20 mouse cellular contexts compared by ENCODE assay signal in the genomic region with DNA sequence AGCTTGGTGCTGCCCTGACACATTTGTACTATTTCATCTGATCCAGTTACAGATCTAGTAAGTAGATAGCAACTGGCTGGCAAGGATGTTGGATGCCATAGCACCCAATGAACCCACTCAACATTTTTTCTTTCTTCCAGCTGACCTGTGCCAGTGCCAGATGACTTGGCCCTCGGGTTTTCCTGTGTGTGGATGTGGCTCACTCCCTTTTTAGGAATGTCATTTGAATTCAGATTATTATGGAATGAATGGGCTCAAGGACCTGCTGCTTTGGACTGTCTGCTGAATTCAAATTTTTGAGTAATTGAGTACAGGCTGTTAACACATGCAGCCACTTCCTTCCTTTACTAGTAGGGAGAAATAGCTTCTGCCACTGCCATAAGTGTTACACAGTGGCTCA.
DNase-seq lines count a peak whose midpoint lies in the region; ATAC-seq and TF ChIP-seq lines count a peak whose summit lies in the region.
"Had no signal": no experiment of that assay in that cellular context is flagged by ENCODE, and none has a peak within 500 bp of the region (broad histone marks: within the 10 kb centered on the region; RNA-seq: fewer than 3 reads in every experiment).

No protein-coding gene starts in this region.

- no peak for TF ChIP-seq CTCF in lung, adult 2 months (IDR thresholded peaks at IDR 0.05; ENCODE audit: insufficient read depth, low read length)

- no peaks in the 10 kb centered on the region for H3K9me3 ChIP-seq in lung, embryonic 16.5 days (ENCODE audit: control insufficient read depth, low read length)
- H3K9me3 ChIP-seq in heart, embryonic 10.5 days = no peaks in the 10 kb centered on the region
- H3K9me3 ChIP-seq: forebrain, embryonic 15.5 days; heart, embryonic 13.5 days; hindbrain, embryonic 12.5 days had no signal

- no peak overlapping the region for H3K4me2 ChIP-seq in lung, embryonic 16.5 days (ENCODE audit: low read depth, low read length)
- H3K4me2 ChIP-seq: embryonic facial prominence, embryonic 12.5 days; forebrain, embryonic 15.5 days; heart, embryonic 13.5 days; hindbrain, embryonic 12.5 days had no signal

- H3K27ac ChIP-seq in lung, embryonic 16.5 days (ENCODE audit: low read length) = no peak overlapping the region
- H3K27ac ChIP-seq in heart, embryonic 10.5 days = no peak overlapping the region
- H3K27ac ChIP-seq: embryonic facial prominence, embryonic 12.5 days; forebrain, embryonic 15.5 days; heart, adult 2 months; heart, embryonic 13.5 days; hindbrain, embryonic 12.5 days had no signal

- peak; percentile 34 for ATAC-seq in lung, embryonic 16.5 days (ENCODE audit: low read depth)
- peak; percentile 49 to 56; a peak in 2 of 4 replicates for ATAC-seq in hematopoietic stem cell, adult 5-6 weeks (replicated peaks in 1 of 2; ENCODE audit: insufficient read depth in 1 of 2, low FRiP score in 2 of 2, low TSS enrichment in 1 of 2, low read depth in 1 of 2, poor library complexity in 2 of 2, severe bottlenecking in 2 of 2)
- ATAC-seq: forebrain, embryonic 15.5 days; hindbrain, embryonic 16.5 days; inflammation-experienced regulatory T-cells, adult 6 months had no signal

- H3K4me3 ChIP-seq in lung, embryonic 16.5 days (ENCODE audit: low read length) = no peak overlapping the region
- H3K4me3 ChIP-seq in lung, adult 2 months (replicated peaks; ENCODE audit: extremely low read depth, low read depth, low read length) = no peak overlapping the region
- no peak overlapping the region for H3K4me3 ChIP-seq in heart, embryonic 10.5 days
- H3K4me3 ChIP-seq: embryonic facial prominence, embryonic 12.5 days; forebrain, embryonic 15.5 days; heart, adult 2 months; heart, embryonic 13.5 days; hindbrain, embryonic 12.5 days had no signal

- WGBS in lung, embryonic 16.5 days = 34% methylated on average over 1 of the region's 1 CpGs
- 26% methylated on average over 1 of the region's 1 CpGs for WGBS in lung, adult 2 months
- WGBS in heart, embryonic 10.5 days = 69% methylated on average over 1 of the region's 1 CpGs

- H3K36me3 ChIP-seq in lung, embryonic 16.5 days (ENCODE audit: control insufficient read depth, insufficient read depth, low read length) = no peaks in the 10 kb centered on the region
- no peaks in the 10 kb centered on the region for H3K36me3 ChIP-seq in heart, embryonic 10.5 days
- H3K36me3 ChIP-seq: embryonic facial prominence, embryonic 12.5 days; forebrain, embryonic 15.5 days; heart, embryonic 13.5 days; hindbrain, embryonic 12.5 days had no signal

- H3K4me1 ChIP-seq in lung, embryonic 16.5 days (replicated peaks; ENCODE audit: control insufficient read depth, insufficient read depth, low read length) = no peaks in the 10 kb centered on the region
- no peaks in the 10 kb centered on the region for H3K4me1 ChIP-seq in lung, adult 2 months (ENCODE audit: control insufficient read depth, insufficient read depth, low read length)
- H3K4me1 ChIP-seq in heart, embryonic 10.5 days = no peaks in the 10 kb centered on the region
- H3K4me1 ChIP-seq: embryonic facial prominence, embryonic 12.5 days; forebrain, embryonic 15.5 days; heart, embryonic 13.5 days; hindbrain, embryonic 12.5 days had no signal

- DNase-seq in lung, adult 2 months = no peak
- DNase-seq in Muller cell, postnatal 12 days (ENCODE audit: inconsistent ontology term) = peak; percentile 89
- no peak for DNase-seq in heart, embryonic 10.5 days (ENCODE audit: low spot score)
- no peak for DNase-seq in yolk sac, embryonic 10.5 days (ENCODE audit: low spot score)
- DNase-seq in neural tube, embryonic 10.5 days (ENCODE audit: extremely low spot score, low spot score) = no peak
- DNase-seq: adrenal gland, postnatal 10 days; cerebellum, adult 11 months; cerebellum, adult 8-10 months; cerebellum, postnatal 14 days; gastrocnemius, postnatal 10 days; heart, adult 2 months; heart, postnatal 36 days had no signal

- H3K27me3 ChIP-seq in lung, embryonic 16.5 days (ENCODE audit: control insufficient read depth, insufficient read depth, low read depth, low read length) = no peaks in the 10 kb centered on the region
- H3K27me3 ChIP-seq in heart, embryonic 10.5 days (ENCODE audit: insufficient read depth, poor library complexity, severe bottlenecking) = no peaks in the 10 kb centered on the region
- H3K27me3 ChIP-seq: embryonic facial prominence, embryonic 12.5 days; forebrain, embryonic 15.5 days; heart, embryonic 13.5 days; hindbrain, embryonic 12.5 days had no signal

- no peak for TF ChIP-seq POLR2A in lung, adult 2 months (IDR thresholded peaks at IDR 0.05; ENCODE audit: borderline replicate concordance, extremely low read depth, low read depth, low read length)

- H3K9ac ChIP-seq in lung, embryonic 16.5 days (ENCODE audit: low read length) = no peak overlapping the region
- H3K9ac ChIP-seq: embryonic facial prominence, embryonic 12.5 days; forebrain, embryonic 15.5 days; heart, embryonic 13.5 days; hindbrain, embryonic 12.5 days had no signal
